Mouse (Mus musculus): ENCODE data around the gene Cd68.

Gene Cd68

DNA sequence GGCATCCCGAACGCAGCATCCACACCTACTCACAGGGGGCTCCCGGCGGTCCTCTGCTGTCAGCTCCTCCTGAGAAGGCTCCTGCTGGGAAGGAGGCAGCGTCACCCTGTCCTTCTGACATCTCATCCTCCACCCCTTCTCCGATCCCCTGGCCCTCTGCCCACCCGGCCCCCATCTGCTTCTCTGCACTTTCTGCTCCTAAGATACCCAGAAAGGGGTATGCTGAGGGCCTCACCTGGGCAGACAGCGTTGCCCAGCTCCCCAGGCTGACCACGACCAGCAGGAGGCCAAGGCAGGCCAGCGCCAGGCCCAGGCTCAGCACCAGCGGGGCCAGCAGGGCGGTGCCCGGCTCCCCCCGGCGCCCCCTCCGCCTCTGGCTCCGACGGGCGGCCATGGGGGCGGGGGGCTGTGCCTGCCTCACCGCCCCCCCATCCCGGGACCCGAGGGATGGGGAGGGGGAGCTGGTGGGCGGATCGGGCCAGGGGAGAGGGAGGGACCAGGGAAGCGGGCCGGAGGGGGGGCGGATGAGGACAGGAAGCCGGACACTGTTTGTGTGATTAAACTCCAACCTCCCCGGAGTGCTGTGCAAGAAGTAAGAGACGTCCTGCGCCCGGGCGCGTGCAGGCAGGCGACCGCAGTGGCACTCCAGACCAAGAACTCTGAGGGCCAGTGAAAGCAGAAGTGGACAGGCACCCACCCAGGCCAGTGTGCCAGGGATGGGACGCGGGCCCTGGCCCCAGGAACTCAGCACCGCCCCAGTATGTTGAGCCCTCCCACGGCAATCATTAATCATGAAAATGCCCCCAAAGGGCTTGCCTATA, 29.6 kb upstream of the Cd68 start, which contains the start of the genes Tnfsf12 and Tnfsfm13:
Gene Tnfsf12, minus strand, starts transcription at position 489 of the 821 bp plus-strand sequence.
Gene Tnfsfm13, minus strand, starts transcription at position 738 of the 821 bp plus-strand sequence.
- DNase-seq (ENCODE audit: low spot score in 2 of 2) = peak; percentile 62 to 63

DNA sequence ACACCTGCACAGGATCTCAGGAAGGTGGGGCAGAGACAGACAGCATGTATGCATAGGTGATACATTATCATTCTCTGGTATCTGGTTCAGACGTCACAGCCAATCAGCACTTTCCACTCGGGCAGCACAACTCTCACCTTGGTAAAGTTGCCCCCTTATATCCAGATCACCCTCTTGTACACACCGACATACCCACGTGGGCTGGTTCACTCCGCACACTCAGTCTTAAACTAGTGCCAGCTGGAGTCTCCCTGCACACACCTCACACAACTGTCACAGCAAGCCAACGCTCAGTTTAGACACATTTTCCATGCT, 29.1 kb upstream of the Cd68 start:
- no peak for DNase-seq (ENCODE audit: low spot score in 2 of 2)

DNA sequence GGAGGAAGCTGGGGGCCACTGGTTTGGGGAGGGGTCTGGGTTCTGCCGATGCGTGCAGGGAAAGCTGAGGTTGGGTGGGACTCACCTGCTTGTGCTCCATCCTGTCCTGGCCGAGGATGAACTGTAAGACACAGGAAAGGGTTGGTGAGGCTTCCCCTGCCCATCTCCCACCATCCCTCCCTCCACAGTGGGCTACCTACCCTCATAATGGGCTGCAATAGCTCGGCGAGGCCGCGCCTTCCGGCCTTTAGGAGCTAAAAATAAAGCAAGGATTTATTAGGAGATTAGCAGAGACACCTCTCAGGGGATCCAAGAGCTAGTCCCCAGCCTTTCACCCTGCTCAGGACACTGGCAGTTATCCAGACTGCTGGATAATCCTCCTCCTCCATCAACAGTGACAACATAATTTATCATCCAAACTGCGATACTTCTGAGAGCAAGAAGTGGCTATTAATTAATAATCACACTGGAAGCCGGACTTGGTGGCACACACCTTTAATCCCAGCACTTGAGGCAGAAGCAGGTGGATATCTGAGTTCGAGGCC, 27.5 kb upstream of the Cd68 start:
- DNase-seq (ENCODE audit: low spot score in 2 of 2) = no peak

DNA sequence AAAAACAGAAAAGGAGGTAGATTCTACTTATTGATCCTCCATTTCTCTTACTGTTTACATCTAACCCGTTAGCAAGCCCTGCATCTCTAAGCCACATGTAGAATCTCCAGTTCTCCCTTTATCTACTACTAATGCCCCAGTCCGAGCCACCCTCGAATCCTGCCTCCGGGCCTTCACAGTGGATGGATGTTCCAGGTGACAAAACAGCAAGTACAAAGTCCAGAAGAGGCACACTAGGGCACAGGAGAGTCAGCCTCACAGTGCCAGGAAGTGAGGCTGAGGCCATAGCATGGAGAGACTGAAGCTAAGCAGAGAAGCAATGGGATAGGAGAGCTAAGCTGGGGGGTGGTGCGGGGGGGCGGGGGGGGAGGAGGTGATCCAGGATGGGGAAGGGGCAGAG, 26.9 kb upstream of the Cd68 start:
- DNase-seq (ENCODE audit: low spot score in 2 of 2) = no peak

DNA sequence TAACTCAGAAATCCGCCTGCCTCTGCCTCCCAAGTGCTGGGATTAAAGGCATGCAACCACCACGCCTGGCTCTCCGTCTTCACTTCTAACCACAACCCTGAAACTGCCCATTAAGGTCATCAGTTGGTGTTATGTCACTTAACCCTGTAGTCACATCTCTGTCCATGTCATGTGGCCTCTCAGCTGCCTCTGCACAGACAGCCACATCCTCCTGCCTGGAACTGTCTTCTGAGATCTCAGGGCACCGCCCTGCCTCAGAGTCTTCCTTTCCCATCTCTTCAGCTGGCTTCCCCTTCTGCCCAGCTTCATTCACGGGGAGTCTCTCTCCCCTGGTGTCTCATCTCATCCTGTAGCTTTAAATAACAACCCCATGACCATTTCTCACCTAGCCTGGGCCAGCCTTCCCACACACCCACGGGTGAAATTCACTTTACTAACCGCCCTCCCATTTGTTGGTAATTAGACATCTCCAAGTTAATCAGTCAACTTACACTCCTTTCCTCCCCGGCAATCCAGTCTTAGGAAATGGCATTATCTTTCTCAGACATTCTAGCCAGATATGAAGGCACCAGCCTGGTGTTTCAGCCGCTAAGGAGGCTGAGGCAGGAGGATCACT, 26.4 kb upstream of the Cd68 start:
- DNase-seq (ENCODE audit: low spot score in 2 of 2) = no peak

DNA sequence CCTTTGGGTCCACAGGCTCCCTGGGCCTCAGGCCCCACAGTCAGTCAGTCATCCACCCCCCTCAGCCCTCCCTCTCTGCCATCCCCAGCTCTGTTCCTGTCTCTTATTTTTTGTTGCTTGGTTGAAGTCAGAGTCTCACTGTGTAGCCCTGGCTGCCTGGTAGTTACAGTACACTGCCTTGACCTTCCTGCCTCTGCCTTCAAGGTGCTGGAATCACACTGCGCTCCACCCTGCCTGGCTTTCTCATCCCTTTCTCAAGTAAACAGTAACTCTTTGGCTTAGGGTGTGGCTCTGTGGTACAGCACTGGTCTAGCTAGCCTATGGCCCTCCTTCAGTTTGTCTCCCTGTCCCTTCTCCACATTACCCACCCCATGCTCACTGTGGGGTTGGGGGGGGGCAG, 23.9 kb upstream of the Cd68 start:
- DNase-seq (ENCODE audit: low spot score in 2 of 2) = no peak

DNA sequence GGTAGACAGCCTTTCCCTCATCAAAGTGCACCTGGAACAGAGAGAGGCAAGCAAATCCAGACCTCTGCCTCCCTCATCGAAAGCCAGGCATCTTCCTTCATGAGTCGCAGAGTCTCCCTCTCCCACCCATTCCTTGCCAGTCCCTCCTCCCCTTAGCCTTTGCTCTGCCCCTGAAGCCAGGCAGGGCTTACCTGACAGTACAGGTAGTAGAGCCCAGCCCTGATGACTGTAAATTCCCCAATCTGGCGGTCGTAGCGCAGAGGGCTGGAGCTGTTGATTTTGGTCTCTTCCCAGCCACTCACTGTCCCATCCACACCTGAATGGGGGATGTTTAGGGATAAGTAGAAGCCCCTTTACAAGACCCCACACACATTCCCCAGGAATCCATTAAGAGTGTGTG, 21.1 kb upstream of the Cd68 start:
- DNase-seq (ENCODE audit: low spot score in 2 of 2) = no peak

DNA sequence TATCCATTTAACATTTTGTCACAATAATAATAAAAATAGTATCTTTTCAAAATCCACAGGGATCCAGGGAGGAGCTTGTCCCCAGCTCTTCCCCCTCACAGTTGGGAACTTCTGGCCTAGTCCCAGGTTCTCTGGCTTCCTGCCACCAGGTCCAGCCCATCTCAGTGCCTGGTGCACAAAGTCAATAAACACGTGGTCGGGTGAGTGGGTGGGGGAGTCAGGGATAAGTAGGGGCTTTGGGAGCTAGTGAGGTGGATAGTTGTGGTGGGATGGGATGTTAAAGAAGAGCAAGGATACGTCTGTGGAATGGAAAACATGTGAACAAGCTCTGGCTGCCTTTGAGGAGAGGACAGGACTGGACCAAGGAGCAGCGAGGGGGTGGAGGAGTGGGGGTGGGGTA, 20.4 kb upstream of the Cd68 start:
- peak in 1 of 2 experiments; percentile 76 for DNase-seq (ENCODE audit: low spot score in 2 of 2)

DNA sequence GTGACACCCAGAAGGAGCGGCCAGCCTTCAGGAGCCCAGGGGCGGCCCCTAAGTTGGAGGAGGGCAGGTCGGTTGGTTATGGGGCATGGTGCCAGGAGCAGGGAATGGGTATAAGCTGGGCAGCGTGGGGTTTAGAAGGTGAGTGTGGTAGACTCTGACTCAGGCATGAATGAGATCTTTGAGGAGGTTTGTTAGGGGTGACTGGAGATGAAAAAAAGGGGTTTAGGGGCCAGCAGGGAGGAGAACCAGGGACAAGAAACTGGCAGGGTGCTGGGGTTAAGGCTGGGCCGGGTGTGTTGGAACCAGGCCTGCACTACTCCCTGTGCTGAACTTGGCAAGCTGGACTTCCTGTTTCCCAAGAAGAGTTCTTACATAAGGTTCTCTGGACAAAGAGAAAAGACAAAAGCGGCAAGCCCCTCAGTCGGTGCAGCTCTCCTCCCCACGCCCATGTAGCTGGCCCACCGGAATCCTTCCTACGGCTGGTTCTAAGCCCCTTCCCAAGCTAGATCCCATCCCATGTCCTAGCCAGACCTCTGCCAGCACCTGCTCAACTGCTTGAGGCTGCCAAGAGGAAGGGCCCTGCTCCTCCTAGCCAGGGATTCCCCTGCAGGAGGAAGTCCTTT, 19.7 kb upstream of the Cd68 start, which contains the start of gene Tnfsf13:
Gene Tnfsf13, minus strand, starts transcription at position 259 of the 623 bp plus-strand sequence.
- DNase-seq (ENCODE audit: low spot score in 2 of 2) = peak in 1 of 2 experiments; percentile 75

DNA sequence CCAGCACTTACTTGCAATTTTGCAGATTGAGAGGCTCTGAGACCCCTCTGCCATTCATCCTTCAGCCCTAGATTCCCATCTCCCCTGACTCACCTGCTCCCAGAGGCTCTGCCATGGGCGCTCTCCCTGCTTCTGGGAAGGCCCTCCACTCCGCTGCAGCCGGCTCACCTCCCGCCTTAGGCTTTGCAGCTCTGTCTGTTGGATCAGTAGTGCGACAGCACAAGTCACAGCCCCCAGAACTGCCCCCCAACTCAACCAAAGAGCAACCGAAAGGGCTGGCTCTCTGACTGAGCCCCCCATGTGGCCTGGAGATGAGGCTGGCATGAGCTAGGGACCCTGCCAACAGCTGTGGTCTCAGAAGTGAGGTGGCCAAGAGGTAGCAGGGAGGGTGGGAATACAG, 19.0 kb upstream of the Cd68 start:
- DNase-seq (ENCODE audit: low spot score in 2 of 2) = no peak

DNA sequence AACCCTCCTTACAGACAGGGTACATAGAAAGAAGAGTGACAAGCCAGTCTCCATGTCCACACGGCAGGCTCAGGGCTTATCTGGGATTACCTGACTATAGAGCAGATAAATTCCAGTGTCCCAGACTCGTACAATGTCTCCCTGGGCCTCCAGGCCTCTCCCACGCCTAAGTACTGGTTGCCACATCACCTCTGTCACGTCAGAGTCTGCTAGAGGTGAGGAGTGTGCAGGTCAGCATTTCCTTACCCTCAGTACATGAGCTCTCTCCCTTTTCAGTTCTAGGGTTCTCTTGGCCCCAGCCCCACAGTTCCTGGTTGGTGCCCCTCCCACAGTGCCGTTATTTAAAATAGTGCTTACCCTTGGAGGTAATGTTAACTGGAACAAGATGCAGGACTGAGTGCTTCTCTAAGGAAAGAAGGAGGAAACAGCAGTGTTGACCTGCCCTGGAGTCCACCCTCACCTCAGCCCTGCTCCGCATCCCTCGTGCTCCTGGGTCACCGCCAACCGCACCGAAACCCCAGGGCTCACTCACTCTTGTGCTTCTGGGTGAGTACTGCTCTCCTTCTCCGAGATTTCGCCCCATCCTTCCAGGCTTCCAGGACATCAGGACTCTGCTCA, 18.3 kb upstream of the Cd68 start:
- DNase-seq (ENCODE audit: low spot score in 2 of 2) = no peak

DNA sequence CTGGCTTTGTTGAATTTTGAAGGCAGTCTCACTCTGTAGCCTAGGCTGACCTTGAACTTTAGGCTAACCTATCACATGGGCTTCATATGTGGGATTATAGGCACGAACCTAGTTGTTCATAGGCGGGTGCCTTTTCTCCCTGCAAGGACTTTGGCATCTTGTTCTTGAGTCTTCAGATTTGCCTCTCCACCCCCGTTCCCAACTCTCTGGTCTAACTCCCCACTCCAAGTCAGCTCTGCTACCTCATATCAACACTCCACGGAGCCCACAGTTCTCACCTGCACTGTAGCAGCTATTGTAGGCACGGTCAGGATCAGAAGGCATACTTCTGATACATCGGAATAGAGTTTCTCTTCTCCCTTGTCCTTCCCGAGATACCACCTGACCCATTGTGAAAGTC, 17.6 kb upstream of the Cd68 start:
- no peak for DNase-seq (ENCODE audit: low spot score in 2 of 2)

DNA sequence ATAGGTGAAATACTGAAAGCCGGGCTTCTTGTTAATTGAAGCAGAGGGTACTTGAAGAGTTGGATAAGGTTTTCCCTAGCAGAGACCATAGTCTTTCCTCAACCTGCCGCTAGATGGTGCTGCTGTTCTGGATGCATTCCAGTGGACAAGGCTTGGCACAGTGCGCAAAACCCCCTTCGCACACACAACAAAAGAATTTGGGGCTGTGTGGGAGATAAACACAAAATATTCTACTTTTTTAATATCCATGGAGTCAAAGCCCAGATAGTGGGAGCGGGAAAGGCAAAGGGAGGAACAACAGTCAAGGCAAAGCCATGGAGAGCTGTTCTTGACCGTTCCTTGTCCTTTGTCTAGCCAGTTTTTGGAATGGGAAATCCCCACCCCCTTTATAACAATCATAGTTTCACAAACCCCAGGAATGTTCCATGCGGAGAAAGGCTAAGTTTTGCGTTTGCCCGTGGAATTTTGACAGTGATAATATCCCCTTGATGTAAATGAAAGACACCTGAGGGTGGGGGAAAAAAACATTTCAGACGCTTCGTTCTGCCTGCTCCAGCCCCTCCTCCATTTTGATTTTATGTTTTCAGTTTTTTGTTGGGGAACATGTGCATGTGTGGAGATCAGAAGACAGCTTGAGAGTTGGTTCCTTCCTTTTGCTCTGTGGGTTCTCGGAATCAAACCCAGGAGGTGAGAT, 17.0 kb upstream of the Cd68 start:
- peak; percentile 77 to 79 for DNase-seq (ENCODE audit: low spot score in 2 of 2)

DNA sequence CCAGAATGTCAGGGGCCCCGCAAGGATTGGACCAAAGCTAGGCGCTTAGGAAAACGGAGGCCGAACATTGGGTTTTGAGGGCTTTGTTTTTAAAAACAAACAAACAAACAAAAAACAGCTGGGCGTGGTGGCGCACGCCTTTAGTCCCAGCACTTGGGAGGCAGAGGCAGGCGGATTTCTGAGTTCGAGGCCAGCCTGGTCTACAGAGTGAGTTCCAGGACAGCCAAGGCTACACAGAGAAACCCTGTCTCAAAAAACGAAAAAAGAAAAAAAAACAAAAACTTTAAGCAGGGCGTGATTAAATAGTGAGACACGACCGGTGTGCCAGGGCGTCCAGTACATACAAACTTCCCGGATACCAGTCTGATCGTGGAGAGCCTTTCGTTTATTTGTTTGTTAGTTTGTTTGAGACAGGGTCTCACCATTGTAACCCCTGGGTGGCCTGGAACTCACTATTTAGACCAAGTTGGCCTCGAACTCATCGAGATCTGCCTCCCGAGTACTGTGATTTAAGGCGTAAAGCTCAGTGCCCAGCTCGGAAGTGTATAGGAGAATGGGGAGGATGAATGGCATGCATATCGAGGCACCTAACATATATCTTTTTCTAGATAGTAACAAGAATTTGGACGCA, 16.4 kb upstream of the Cd68 start:
- DNase-seq (ENCODE audit: low spot score in 2 of 2) = no peak

DNA sequence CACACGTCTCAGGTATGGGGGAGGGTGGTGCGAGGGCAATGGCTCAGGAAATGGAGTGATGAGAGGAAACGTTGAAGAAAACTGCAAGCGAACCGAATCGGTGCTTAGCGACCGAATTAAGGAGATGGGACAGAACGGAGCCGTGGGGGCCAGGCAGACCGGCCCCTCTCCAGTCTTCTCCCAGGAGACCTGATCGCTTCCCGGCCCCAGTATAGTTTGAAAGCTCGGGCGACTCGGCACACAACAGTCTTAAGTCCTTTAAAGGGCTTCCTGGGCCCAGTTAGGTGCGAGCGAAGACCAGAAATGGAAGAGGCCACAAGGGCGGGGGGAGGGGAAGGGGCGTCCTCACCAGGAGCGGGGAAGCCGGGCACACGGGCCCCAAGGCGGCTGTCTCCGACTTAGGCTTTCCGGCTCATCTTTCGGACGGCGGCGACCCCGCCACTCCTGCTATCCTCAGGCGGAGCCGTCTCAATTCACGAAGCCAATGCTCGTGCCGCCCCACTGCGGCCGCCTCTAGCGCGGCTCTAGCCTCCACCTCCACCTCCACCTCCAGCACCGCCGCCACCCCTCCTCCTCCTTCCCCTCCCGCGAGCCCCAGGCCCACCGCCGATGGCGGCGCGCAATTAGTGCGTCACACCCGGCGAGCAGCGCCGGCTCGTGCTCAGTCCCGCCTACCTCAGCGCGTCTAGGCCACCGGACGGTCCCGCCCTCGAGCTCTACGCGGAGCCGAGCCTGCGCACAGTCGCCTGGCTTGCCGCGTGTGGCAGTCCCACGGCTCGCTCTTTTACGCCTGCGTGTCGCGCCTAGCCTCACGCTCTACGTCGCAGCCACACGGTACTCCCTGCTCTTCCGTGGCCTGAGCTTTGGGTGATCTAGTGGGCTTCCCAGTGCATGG, 15.6 kb upstream of the Cd68 start, which contains the start of gene Senp3:
Gene Senp3, minus strand, starts transcription at position 771 of the 895 bp plus-strand sequence.
- peak; percentile 93 to 94 for DNase-seq (ENCODE audit: low spot score in 2 of 2)

DNA sequence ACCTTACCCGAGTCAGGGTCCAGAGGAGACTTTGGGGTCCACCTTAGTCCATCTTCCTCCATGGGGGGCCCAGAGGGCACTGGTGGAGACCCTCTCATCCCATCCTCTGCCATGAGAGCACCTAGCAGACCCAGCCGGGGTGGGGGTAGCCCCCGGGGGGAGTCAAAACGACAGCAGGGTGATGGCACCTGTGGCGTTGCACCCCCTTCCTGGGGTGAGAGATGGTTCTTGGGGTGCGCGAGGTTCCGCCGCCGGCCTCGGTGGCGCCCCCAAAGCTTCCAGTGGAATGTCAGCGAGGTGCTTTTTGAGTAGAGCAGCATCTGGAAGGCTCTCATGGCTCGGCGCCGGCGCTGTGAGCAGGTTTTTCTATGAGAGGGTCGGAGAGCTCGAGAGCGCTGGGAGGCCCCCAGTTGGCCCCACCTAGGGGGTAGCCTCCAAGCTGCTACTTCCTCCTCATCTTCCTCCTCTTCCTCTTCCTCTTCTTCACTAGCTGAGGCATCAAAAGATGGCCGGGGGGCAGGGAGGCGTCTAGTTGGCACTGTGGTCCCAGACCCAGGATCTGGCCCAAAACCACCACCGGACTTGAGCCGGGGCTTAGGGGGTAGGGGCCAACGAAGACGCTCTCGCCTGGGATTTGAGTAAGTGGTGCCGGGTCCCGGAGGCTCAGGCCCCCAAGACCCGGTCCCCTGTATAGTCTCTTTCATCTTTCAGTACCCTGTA, 14.3 kb upstream of the Cd68 start:
- DNase-seq (ENCODE audit: low spot score in 2 of 2) = no peak

DNA sequence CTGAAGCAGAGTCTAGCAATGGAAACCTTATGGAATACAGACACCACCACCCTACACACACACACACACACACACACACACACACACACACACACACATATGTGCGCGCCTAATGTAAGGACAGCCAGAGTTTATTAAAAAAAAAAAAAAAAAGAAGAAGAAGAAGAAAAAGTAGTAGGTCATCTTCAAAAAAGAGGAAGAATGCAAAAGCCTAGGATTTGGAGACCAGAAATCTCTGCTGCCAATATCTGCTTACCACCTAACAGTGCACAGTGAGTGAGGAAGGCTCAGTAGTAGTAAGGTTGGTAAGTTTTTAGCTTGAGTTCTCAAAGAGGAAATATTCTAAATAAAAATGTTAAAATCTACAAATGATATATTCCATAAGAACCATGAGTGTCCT, 13.2 kb upstream of the Cd68 start:
- no peak for DNase-seq (ENCODE audit: low spot score in 2 of 2)

DNA sequence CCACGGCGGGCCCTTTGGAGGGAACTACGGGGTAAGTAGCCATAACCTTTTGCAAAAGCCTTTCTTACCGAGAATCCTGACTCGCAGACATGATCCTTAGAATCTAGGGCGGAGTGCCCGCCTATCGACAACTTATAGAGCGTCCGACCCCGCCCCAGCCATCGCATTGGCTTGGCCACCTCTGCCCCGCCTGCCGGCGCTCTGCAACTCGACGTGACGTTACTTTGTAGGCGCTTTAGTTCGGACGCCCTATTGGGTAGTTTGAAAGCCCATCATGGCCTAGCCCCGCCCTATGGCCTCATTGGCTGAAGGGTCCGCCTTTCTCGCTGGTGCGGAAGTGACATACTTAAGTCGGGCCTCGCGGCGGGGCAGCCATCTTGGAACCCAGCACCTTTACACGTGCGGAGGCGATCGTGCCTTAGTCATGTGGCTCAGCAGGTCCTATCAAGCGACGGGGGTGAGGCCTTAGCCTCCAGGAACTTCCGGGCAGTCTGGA, 6.3 kb upstream of the Cd68 start, which contains the start of gene Eif4a1:
Gene Eif4a1, minus strand, starts transcription at position 213 of the 496 bp plus-strand sequence.
- DNase-seq (ENCODE audit: low spot score in 2 of 2) = peak; percentile 100

DNA sequence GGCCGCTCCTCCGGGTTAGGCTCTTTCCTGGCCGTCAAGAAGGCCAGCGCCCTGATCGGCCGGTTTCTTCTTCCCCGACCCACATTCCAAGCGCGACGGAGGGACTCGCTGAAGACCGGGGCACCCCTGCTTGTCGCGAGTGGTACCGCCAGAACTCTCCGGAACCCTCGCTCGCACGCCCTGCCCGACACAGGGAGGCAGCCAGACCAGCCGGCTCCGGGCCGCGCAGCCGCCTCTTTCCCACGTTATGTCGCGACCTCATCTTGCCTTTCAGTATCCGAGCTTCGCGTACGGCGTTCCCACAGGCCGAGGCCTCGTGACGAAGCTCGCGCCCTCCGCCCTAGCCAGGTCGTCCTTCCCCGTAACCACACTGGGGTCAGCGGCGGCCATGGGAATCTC, 5.8 kb upstream of the Cd68 start:
- DNase-seq (ENCODE audit: low spot score in 2 of 2) = no peak

Measured in urinary bladder, adult 18-20 months (tissue).